Mouse (Mus musculus) liver, embryonic 18 days (tissue): ENCODE results near the gene Tacr2. TPM values are rescaled to one million over a fixed set of nuclear protein-coding genes. Genes with fewer than 3 reads are reported as not detected.

Experiments used
- polyA plus RNA-seq: library from polyadenylated mRNA; depleted of rRNA; stranded (reverse); fragments of >200 nt; gene quantifications from 2 replicates; pipeline ENCODE4 v1.2.3, GENCODE M21; 2012; rRNA removed

The Tacr2 gene
- polyA plus RNA-seq, result 0.02 and 0.08 TPM in 2 replicates

DNA sequence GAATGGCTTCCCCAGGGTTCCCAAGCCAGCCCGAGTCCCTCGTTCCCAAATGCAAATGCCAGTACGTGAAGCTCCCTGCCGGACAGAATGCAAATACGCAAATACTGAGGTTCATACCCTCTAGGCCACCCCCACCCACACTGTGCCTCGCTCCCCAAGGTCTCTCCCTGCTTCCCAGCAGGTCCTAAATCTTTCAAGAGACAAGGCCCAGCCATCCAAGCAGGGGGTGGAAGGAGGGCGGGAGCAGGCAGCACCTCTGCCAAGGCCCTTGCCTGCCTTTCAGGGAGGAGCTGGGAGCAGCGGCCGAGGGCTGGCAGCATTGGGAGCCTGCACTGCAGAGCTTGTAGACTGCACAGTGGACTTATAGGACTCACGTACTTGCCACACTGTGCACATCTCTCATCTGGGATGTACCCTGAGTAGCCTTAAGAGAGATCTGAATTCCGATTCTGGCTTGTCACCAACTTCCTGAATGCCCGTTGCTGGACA, at the start of gene Tacr2:
Gene Tacr2 (plus strand): TSS at position 439 of the 489 bp plus-strand sequence.

DNA sequence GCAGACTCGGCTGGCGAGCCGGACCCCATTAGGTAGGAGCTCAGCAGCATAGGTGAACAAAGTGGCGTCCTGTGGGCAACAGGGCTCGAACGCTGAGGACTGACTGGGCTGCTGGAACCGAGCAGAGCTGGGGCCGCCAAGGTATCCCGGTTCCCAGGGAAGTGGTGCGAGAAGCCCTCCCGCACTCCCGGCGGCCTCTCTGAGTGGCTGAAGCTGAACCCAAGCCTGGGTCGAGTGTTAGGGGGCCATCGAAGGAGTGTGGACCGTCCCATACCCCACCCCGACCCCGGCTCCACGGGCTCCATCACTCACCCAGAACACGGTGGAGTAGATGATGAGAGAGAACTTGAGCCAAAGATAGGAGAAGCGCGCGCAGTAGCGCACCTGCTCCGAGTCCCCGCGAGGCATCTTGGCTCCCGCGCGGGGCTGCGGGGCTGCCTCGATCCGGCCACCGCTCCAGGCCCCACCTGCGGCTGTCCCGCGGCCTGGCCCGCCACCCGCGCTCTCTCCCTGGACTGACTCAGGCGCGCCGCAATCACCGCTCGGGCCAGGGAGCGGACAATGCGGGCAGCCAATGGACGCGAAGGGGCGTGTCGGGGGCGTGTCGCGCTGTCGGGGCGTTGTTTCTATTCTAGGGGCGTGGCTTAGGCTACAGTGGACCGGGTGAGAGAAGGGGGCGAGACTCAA, 21.4 kb upstream of the Tacr2 start, which contains the start of gene Tspan15:
Gene Tspan15 (minus strand): TSS at position 544 of the 687 bp plus-strand sequence.

Other genes with a start within 250 kb of the Tacr2 start
- gene Neurog3, start 119.3 kb upstream of the Tacr2 start, polyA plus RNA-seq, result not detected in 2 replicates
- gene Fam241b, start 108.5 kb upstream of the Tacr2 start, polyA plus RNA-seq, result 0.64 and 0.76 TPM in 2 replicates
- gene Tspan15, start 21.2 kb upstream of the Tacr2 start, polyA plus RNA-seq, result 6.8 and 7.6 TPM in 2 replicates
- 34.5 and 38.8 TPM in 2 replicates for gene Hk1, start 127.5 kb downstream of the Tacr2 start, polyA plus RNA-seq
- gene Hkdc1, start 170.1 kb downstream of the Tacr2 start, polyA plus RNA-seq, result 5.5 and 9.4 TPM in 2 replicates
- 0.07 and 0.10 TPM in 2 replicates for gene 4930507D05Rik, start 197.1 kb downstream of the Tacr2 start, polyA plus RNA-seq
- 11.2 and 12.8 TPM in 2 replicates for gene Supv3l1, start 197.3 kb downstream of the Tacr2 start, polyA plus RNA-seq
- gene Vps26a, start 234.4 kb downstream of the Tacr2 start, polyA plus RNA-seq, result 12.8 and 13.8 TPM in 2 replicates